Mouse (Mus musculus) spleen, postnatal 4 days (tissue): ENCODE results near the gene Gm26602.
A peak's percentile ranks its signal among the peaks of the same experiment; 100 is the strongest.

Experiments used
- DNase-seq, 2 experiments: peaks; one replicate each; pipeline ENCODE4 v3.0.0; 2022; ENCODE audit warnings: low spot score in 2 of 2

The Gm26602 gene

DNA sequence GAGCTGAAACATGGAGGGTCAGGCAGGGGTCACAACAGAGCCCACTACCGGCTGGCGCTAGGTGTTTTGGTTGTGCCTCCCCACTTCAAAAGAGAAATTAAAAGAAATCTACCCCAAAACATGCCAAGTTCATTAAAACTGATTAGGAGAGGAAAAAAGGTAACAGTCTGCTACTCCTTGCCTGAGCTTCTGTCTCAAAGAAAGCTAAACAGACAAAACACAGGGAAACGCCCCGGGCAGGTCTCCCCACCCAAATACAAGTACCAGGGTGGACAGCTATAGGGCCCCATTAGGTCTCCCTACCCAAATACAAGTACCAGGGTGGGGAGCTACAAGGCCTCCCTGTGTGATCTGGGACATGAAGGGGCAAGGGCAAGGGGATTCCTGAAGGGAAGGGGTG lies at the start of gene Gm26602:
Gene Gm26602 (plus strand): TSS at position 301 of the 400 bp plus-strand sequence.
- no peak for DNase-seq

- DNase-seq: no peak
Measured at GRCm38 (mm10) chr10:79861230-79862048, 49.2 kb upstream of the Gm26602 start.

DNA sequence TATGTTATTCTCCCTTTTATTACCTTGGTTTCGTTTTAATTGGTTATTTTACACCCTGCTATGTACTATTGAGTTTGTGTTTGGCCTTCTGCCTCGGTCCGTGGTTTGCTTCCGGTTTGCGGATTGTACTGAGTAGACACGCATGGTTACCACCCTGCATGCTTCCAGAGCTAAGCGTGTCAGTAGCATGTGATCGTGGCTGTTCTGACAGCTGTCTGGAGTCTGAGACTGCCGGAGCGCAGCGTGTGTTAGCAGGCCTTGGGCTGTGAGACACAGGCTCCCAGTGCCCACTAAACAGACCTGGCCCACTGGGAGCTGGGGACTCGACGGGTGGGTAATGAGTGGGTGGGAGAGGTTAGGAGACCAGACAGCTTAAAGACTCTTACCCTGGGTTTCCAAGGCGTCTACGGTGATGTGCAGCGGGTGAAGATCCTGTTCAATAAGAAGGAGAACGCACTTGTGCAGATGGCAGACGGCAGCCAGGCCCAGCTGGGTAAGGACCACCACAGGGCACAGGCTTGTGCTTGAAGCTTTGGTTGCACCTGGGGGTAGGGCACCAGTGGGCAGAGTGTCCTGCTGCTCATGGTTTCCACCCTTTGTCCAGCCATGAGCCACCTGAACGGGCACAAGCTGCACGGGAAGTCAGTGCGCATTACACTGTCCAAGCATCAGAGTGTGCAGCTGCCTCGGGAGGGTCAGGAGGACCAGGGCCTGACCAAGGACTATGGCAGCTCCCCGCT lies 48.4 kb upstream of the Gm26602 start:
- DNase-seq: no peak

DNA sequence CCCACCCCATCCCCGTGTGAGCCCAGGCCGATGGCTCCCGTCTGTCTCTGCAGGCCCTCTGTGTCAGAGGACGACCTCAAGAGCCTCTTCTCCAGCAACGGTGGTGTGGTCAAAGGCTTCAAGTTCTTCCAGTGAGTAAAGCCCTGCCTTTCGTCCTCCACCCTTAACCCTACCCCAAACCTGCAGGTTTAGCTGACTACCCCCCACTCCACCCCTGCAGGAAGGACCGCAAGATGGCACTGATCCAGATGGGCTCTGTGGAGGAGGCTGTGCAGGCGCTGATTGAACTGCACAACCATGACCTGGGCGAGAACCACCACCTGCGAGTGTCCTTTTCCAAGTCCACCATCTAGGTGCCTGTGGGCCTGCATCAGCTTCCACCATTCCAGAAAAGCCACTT lies 47.7 kb upstream of the Gm26602 start:
- no peak for DNase-seq

- DNase-seq: no peak
Measured at GRCm38 (mm10) chr10:79864351-79865188, 46.1 kb upstream of the Gm26602 start.

- no peak for DNase-seq
Measured at GRCm38 (mm10) chr10:79865189-79865601, 45.5 kb upstream of the Gm26602 start.

DNA sequence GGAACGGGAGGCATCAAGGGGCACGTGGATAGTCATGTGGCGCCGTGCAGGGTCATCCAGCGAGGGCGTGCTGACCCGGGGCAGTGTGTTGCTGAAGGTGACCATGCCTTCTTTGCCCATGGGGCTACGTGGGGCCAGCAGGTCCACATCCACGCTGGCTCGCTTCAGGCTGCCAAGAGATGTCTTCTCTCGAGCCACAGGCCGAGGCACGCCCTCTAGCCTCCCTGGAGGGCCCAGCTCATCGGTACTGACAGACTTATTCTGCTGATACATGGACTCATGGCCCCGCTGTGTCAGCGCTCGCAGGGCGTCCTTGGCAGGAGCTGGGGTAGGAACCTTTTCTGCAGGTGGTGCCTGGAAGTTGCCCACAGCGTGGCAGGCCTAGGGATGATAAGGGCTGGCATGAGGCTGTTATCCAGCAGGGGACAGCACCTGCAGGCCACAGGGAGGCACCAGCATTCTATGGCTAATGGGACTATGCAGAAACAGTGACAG lies 44.8 kb upstream of the Gm26602 start:
- DNase-seq: no peak

DNA sequence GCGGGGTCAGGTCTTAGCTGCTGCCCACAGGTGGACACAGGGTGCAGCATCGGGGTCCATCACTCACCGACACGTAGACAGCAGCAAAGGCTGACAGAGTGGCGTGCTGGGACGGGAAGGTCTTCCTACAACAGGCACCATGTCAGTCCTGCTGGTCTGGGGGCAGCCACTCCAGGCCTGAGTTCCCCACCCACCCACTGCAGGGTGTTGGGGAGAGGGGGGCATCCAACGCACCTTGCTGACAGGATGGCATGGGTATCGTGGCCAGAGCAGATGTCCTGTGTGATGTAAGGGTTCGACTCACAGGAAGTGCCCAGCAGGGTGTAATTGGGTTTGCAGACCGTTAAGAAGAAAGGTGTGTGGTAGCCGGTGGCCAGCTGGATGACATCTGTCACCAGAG lies 44.1 kb upstream of the Gm26602 start:
- no peak for DNase-seq

- DNase-seq: no peak
Measured at GRCm38 (mm10) chr10:79871845-79872244, 38.8 kb upstream of the Gm26602 start.

GRCm38 (mm10) chr10:79872862-79873261 lies 37.8 kb upstream of the Gm26602 start:
- no peak for DNase-seq

DNA sequence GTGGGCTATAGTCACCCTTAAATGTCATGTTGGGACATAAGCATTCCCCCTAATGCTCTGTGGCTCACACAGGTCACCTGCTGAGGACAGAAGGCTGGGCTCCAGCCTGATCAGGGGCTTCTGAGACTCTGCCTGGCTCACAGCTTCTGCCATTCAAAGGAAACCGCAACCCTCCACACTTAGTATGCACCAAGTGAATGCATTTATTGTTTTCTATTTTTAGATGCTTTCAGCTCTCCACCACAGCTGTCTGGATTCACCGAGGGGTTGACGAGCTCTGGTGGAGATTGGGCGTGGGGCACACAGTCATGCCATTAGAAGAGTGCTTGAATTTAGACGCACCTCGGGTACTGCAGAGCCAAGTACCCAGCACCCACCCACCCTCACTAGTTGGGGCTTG lies 37.3 kb upstream of the Gm26602 start:
- DNase-seq: no peak

GRCm38 (mm10) chr10:79873715-79874289 lies 36.9 kb upstream of the Gm26602 start:
- no peak for DNase-seq

GRCm38 (mm10) chr10:79874290-79874862 lies 36.3 kb upstream of the Gm26602 start, which contains the start of the genes Prtn3 and Plppr3:
TSS of gene Prtn3 (plus strand) at chr10:79874476.
TSS of gene Plppr3 (minus strand) at chr10:79874634.
- peak in 1 of 2 experiments; percentile 70 for DNase-seq

GRCm38 (mm10) chr10:79877174-79877573 lies 33.5 kb upstream of the Gm26602 start:
- no peak for DNase-seq

- no peak for DNase-seq
Measured at GRCm38 (mm10) chr10:79877757-79878156, 32.9 kb upstream of the Gm26602 start.

DNA sequence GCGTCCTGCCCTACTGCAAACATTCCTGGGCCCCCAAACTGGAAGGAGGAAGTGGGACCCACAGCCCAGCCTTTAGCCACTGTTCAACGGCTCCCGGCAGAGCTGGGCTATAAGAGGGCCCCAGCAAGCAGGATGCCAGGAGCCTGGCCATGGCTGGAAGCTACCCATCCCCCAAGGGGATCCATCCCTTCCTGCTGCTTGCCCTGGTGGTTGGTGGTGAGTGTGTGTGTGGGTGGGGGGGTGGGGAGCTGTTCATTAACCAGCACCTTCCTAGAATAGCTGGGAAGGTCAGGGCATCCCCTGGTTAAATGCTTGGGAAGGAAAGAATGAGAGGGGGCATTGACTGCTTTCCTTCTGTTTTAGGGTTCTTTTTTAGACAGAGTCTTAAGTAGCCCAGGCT lies 31.1 kb upstream of the Gm26602 start:
- no peak for DNase-seq

GRCm38 (mm10) chr10:79880721-79881120 lies 29.9 kb upstream of the Gm26602 start:
- no peak for DNase-seq

DNA sequence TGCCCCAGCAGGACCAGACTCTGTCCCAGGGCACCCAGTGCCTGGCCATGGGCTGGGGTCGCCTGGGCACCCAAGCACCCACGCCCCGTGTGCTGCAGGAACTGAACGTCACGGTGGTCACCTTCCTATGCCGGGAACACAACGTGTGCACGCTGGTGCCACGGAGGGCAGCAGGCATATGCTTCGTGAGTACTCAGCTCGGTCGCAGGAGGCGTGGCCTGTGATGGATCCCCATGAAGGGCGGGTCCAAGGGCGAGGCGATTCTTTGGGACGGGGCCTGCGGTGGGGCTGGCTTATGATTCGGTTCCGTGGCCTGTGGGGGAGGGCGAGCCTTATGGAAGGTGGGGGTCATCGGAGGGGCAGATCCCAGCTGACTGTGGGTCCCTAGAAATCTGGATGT lies 28.7 kb upstream of the Gm26602 start:
- peak in 1 of 2 experiments; percentile 72 for DNase-seq

DNA sequence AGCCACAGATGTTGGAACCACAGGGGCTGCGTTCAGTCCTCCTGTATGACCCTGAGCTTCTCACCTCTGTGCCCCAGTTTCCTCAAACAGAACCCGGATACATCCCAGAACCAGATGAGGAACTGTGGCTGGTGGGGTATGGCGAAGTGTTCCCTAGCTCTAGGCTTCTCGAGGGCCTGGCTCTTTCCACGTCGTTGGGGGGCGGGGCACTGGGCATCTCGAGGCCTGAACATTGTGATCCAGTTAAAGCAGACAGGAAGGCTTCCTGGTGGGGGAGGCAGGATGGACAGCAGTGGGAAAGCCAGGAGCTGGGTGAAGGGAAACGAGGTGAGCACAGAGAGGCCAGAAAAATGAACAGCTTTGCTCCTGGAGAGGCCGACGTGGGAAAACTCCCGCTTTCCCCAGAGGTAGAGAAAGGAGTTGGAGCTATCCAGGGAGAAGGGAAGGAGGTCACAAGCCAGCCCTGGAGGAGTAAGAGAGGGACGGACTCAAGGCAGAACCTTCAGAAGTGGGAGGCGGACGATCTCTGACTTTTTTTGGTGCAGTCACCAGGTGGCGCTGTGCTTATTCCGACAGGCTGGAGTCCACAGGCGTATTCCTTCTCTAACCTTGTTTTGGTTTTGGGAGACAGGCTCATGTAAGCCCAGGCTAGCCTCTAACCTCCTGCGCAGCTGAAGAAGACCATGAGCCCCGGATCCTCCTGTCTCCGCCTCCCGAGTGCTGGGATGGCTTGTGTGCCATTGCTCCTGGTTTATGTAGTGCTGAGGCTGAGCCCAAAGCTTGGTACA lies 27.2 kb upstream of the Gm26602 start:
- peak; percentile 75 to 92 for DNase-seq

DNA sequence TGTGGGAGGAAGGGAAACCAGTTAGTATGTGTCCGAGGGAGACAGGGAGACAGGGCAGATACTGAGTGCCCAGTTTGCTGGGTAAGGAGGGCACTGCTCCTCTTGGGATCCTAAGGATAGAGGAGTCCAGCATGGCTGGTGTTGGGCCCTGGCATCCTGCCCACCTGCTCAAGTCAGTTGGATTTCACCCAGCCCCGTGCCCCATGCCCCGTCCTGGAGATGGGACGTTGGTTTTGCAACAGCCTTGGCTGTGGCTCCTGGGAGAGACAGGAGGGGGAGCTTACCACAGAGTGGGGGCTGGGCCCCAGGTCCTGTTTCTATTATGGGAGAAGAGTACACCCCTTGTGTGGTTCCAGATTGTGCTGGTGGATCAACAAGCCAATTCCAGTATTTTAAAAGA lies 26.2 kb upstream of the Gm26602 start:
- DNase-seq: no peak
